Mouse (Mus musculus) intestine, postnatal 0 days (tissue): ENCODE data around the gene Ndufa13. TPM values are rescaled to one million over a fixed set of nuclear protein-coding genes. Genes with fewer than 3 reads are reported as not detected.

Source experiments
- ATAC-seq: fragments of 200-750 bp; cut with Nextera tagmentation; 2 replicates; pipeline ENCODE4 v1.8.0; 2017; ENCODE audit warnings: mild to moderate bottlenecking, moderate TSS enrichment, moderate library complexity
- H3K27ac ChIP-seq: fragments of 300-500 bp; sonication (generic); 2 replicates; pipeline ENCODE4 v1.5.1; 2014; ENCODE audit warnings: mild to moderate bottlenecking, low read depth, low read length, moderate library complexity
- H3K27me3 ChIP-seq: fragments of 300-500 bp; sonication (generic); replicated peaks from 2 replicates; pipeline ENCODE4 v1.6.1; 2014; ENCODE audit warnings: low read length, mixed read lengths; ENCODE audit not compliant: control insufficient read depth, insufficient read depth
- H3K36me3 ChIP-seq: fragments of 300-500 bp; sonication (generic); 2 replicates; pipeline ENCODE4 v1.6.1; 2014; ENCODE audit warnings: mild to moderate bottlenecking, moderate library complexity; ENCODE audit not compliant: control insufficient read depth, insufficient read depth
- H3K4me1 ChIP-seq: fragments of 300-500 bp; sonication (generic); replicated peaks from 2 replicates; pipeline ENCODE4 v1.6.1; 2014; ENCODE audit warnings: antibody characterized with exemption, low read length, mixed read lengths; ENCODE audit not compliant: control insufficient read depth, insufficient read depth
- H3K4me2 ChIP-seq: fragments of 300-500 bp; sonication (generic); replicated peaks from 2 replicates; pipeline ENCODE4 v1.6.1; 2014; ENCODE audit warnings: low read depth, mild to moderate bottlenecking, moderate library complexity
- H3K4me3 ChIP-seq: fragments of 300-500 bp; sonication (generic); 2 replicates; pipeline ENCODE4 v1.5.1; 2014; ENCODE audit warnings: low read depth, low read length
- H3K9ac ChIP-seq: fragments of 300-500 bp; sonication (generic); 2 replicates; pipeline ENCODE4 v1.6.1; 2014; ENCODE audit warnings: mild to moderate bottlenecking, low read depth, low read length
- H3K9me3 ChIP-seq: fragments of 300-500 bp; sonication (generic); 2 replicates; pipeline ENCODE4 v1.6.1; 2016; ENCODE audit warnings: mixed run types; ENCODE audit not compliant: control insufficient read depth
- CTCF ChIP-seq: sonication (generic); IDR thresholded peaks from 2 replicates; pipeline ENCODE4 v1.5.1; 2016; ENCODE audit warnings: low read depth, mild to moderate bottlenecking, control low read depth, antibody characterized with exemption, moderate library complexity
- WGBS: fragments of 180-500 bp; shearing (Covaris S2); extraction: QIAGEN DNeasy Blood & Tissue Kit; methylation state at CpG from one replicate; pipeline ENCODE4 v1.1.7; 2014; 5-methylcytosine and 5-hydroxymethylcytosine counted together
- polyA plus RNA-seq: library from polyadenylated mRNA; unstranded; fragments of >200 nt; fragmentation: Nextera tagmentation; extraction: Ambion mirVana; gene quantifications from 2 replicates; pipeline ENCODE4 v1.2.1, GENCODE M21; 2015

Ndufa13 gene
- polyA plus RNA-seq, 1 experiment from 2014 or later = 310 TPM

DNA sequence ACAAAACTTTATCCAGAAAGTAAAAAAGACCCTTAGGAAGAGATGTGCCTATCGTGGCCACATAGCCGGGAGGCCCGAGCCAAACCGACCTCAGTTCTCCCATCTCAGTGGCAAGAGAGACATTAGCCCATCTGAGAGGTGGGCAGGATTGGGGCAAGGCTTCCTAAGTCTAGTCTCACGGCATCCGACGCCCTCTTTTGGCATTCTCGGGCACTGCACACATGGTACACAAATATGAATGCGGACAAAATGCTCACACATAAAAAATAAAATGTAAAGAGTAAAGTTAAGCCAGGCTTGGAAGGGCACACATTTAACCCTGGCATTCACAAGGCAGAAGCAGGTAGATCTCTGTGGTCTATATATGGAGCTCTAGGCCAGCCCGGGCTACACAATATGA, 48.5 kb downstream of the Ndufa13 start:
- ATAC-seq = no peak
- no peaks in the 10 kb centered on the region for H3K27me3 ChIP-seq
- WGBS = 91% methylated on average over 10 of the region's 10 CpGs
- H3K4me3 ChIP-seq = no peak overlapping the region
- H3K9me3 ChIP-seq = no peaks in the 10 kb centered on the region
- TF ChIP-seq CTCF = no peak
- H3K27ac ChIP-seq = no peak overlapping the region
- H3K4me1 ChIP-seq = no peaks in the 10 kb centered on the region
- H3K4me2 ChIP-seq = no peak overlapping the region
- H3K9ac ChIP-seq = no peak overlapping the region
- H3K36me3 ChIP-seq = no peaks in the 10 kb centered on the region

DNA sequence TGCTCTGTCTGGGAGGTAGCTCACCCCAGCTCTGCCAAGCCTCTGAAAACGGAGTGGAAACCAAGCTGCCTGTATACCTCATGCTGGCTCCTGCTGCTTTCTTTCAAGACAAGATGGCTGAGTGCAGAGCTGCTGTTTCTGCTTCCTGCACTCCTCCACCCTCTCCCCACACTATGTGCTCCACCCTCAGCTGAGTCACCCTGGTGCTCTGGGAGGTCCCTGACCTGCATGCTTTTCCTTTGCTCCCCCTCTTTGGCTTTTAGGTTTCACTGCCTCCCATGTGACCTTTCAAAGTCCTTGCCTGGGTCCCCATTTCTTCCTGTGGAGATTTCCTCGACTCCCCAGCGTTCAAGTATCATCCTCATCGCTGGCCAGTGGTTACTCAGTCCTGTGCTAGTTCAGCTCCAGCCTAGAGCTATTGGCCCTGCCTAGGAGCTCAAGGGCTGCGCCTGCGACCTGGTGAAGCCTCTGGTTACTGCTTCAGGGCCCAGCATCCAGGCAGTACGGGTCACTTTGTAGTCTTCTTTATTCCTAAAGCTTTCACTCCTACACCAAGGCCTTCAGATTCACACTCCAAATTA, 51.3 kb downstream of the Ndufa13 start:
- 76% methylated on average over 7 of the region's 7 CpGs for WGBS
- no peaks in the 10 kb centered on the region for H3K9me3 ChIP-seq
- no peaks in the 10 kb centered on the region for H3K4me1 ChIP-seq
- no peak for TF ChIP-seq CTCF
- no peak overlapping the region for H3K27ac ChIP-seq
- H3K9ac ChIP-seq = no peak overlapping the region
- no peaks in the 10 kb centered on the region for H3K27me3 ChIP-seq
- no peaks in the 10 kb centered on the region for H3K36me3 ChIP-seq
- H3K4me2 ChIP-seq = no peak overlapping the region
- no peak overlapping the region for H3K4me3 ChIP-seq
- no peak for ATAC-seq

DNA sequence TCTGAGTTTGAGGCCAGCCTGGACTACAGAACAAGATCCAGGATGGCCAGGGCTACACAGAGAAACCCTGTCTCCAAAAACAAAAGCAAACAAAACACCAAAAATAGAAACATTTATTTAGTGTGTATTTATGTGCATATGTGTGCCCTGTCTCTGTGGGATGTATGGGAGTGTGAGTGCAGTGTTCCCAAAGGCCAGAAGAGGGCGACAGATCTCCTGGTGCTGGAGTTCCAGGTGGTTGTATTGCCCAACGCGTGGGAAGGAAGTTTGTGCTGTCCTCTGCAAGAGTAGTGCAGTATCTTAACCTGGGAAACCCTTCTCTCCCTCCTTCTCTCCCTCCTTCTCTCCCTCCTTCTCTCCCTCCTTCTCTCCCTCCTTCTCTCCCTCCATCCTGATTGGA, 52.5 kb downstream of the Ndufa13 start:
- H3K36me3 ChIP-seq = no peaks in the 10 kb centered on the region
- peak; percentile 67 for TF ChIP-seq CTCF
- no peak overlapping the region for H3K27ac ChIP-seq
- H3K27me3 ChIP-seq = no peaks in the 10 kb centered on the region
- H3K9ac ChIP-seq = no peak overlapping the region
- no peak overlapping the region for H3K4me3 ChIP-seq
- 44% methylated on average over 3 of the region's 3 CpGs for WGBS
- H3K4me2 ChIP-seq = no peak overlapping the region
- H3K9me3 ChIP-seq = no peaks in the 10 kb centered on the region
- ATAC-seq = no peak
- no peaks in the 10 kb centered on the region for H3K4me1 ChIP-seq

DNA sequence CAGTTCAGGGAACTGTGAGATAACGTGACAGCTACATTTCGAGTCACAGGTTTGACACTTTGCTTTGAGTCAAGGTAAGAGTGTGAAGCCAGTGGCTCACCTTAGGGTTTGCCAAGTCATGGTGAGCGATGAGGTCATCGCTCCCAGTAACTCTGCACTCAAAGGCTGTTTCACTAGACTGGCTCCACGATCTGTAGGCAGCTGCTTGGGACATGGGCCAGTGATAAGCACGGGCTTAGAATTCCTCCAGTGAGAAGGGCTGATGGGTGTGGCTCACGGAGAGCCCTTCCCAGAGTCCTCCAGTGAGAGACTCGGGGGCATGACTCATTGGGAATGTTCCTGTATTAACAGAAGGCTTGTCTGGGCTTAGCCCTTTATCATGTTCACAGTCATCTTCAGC, 53.4 kb downstream of the Ndufa13 start:
- Histone ChIP-seq H3K4me1 (no peaks in the 10 kb centered on the region), H3K4me3 (no peak overlapping the region), H3K4me2 (no peak overlapping the region), H3K9me3 (no peaks in the 10 kb centered on the region), H3K27me3 (no peaks in the 10 kb centered on the region), H3K27ac (no peak overlapping the region), H3K9ac (no peak overlapping the region), H3K36me3 (no peaks in the 10 kb centered on the region)
- no peak for TF ChIP-seq CTCF
- peak; percentile 93 for ATAC-seq
- WGBS = 49% methylated on average over 8 of the region's 8 CpGs

DNA sequence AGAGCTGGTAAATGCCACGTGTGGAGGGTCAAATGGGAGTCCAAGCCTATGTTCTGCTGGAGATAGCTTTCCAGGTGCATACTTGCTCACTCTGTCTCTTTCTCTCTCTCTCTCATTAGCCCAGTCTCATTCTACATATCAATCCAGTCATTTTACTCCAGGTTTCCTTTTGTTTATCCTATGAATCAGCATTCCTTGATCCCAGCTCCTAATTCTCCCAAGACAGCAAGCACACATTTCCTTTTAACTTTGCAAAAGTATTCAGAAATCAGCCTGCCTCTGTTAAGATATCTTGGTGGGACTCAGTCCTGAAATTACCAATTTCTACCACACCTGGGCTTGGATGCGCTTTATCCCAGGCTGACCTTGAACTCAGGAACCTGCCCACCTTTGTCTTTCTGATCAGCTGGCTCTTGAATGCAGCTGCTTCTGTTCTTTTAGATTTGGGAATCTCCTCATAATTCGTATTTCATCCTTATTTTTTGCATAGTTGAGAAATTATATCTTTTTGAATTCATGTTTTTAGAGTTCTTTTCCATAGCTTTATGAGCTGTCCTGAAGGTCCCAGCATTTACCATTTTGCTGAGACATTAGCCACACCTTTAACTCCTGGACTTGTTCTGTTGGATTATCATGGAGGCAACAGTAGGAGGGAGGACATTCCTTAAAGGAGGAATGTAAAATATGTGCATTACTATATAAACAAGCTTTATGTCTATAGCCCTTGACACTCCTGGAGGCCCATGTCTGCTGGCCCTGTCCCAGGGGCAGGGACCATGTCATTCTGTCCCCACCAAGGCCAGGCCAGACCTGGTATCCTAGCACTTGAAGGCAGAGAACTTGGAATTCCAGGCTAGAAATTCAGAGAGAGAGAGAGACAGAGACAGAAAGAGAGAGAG, 54.9 kb downstream of the Ndufa13 start:
- no peak for ATAC-seq
- H3K4me2 ChIP-seq = no peak overlapping the region
- no peak overlapping the region for H3K4me3 ChIP-seq
- TF ChIP-seq CTCF = no peak
- WGBS = 65% methylated on average over 3 of the region's 3 CpGs
- no peak overlapping the region for H3K27ac ChIP-seq
- no peaks in the 10 kb centered on the region for H3K27me3 ChIP-seq
- no peaks in the 10 kb centered on the region for H3K36me3 ChIP-seq
- no peak overlapping the region for H3K9ac ChIP-seq
- H3K4me1 ChIP-seq = no peaks in the 10 kb centered on the region
- H3K9me3 ChIP-seq = no peaks in the 10 kb centered on the region

Other genes starting within 250 kb of the Ndufa13 start
- gene Zfp964, start 248.1 kb downstream of the Ndufa13 start, polyA plus RNA-seq = 0.69 and 0.78 TPM in 2 replicates
- gene Zfp869, start 191.8 kb downstream of the Ndufa13 start, polyA plus RNA-seq = 9.9 and 10.8 TPM in 2 replicates
- 4.6 and 5.0 TPM in 2 replicates for gene Zfp963, start 152.6 kb downstream of the Ndufa13 start, polyA plus RNA-seq
- gene Gm20422, start 127.7 kb downstream of the Ndufa13 start, polyA plus RNA-seq = 0.43 TPM in 1 of 2 replicates, not detected in the other
- 18.6 and 20.5 TPM in 2 replicates for gene Atp13a1, start 111.4 kb downstream of the Ndufa13 start, polyA plus RNA-seq
- 6.1 and 6.5 TPM in 2 replicates for gene Zfp866, start 111.4 kb downstream of the Ndufa13 start, polyA plus RNA-seq
- gene Gmip, start 93.9 kb downstream of the Ndufa13 start, polyA plus RNA-seq = 7.5 and 7.8 TPM in 2 replicates
- gene Lpar2, start 80.1 kb downstream of the Ndufa13 start, polyA plus RNA-seq = 0.18 and 0.24 TPM in 2 replicates
- gene Pbx4, start 70.1 kb downstream of the Ndufa13 start, polyA plus RNA-seq = 2.7 and 4.7 TPM in 2 replicates
- 0.22 and 0.25 TPM in 2 replicates for gene Cilp2, start 14.9 kb downstream of the Ndufa13 start, polyA plus RNA-seq
- gene Tssk6, start 374 bp downstream of the Ndufa13 start, polyA plus RNA-seq = 1.2 and 2.3 TPM in 2 replicates
- 2.1 and 2.2 TPM in 2 replicates for gene Yjefn3, start 154 bp upstream of the Ndufa13 start, polyA plus RNA-seq
- gene Gatad2a, start 93.8 kb upstream of the Ndufa13 start, polyA plus RNA-seq = 42.6 and 43.3 TPM in 2 replicates
- gene Mau2, start 140.2 kb upstream of the Ndufa13 start, polyA plus RNA-seq = 23.6 and 26.3 TPM in 2 replicates
- gene Sugp1, start 140.3 kb upstream of the Ndufa13 start, polyA plus RNA-seq = 17.7 and 18.4 TPM in 2 replicates
- 305 and 315 TPM in 2 replicates for gene Tm6sf2, start 170.4 kb upstream of the Ndufa13 start, polyA plus RNA-seq
- gene Hapln4, start 180.9 kb upstream of the Ndufa13 start, polyA plus RNA-seq = not detected in 2 replicates
- gene Ncan, start 218.3 kb upstream of the Ndufa13 start, polyA plus RNA-seq = 0.31 and 0.39 TPM in 2 replicates
- gene Nr2c2ap, start 228.8 kb upstream of the Ndufa13 start, polyA plus RNA-seq = 44.0 and 44.1 TPM in 2 replicates
- 11.1 and 11.2 TPM in 2 replicates for gene Rfxank, start 236.6 kb upstream of the Ndufa13 start, polyA plus RNA-seq
- gene Borcs8, start 236.9 kb upstream of the Ndufa13 start, polyA plus RNA-seq = 29.2 and 32.5 TPM in 2 replicates
- 0.12 TPM in 1 of 2 replicates, not detected in the other for gene Mef2b, start 237.2 kb upstream of the Ndufa13 start, polyA plus RNA-seq